Mouse (Mus musculus) T-helper 1 cell (primary cell): ENCODE results near the gene Tas2r123.

Source experiments
- in situ Hi-C: fragments of 300-600 bp; cut with MboI, MseI; formaldehyde crosslinking; loops from one replicate; pipeline ENCODE4 v1.15.1; 2025; ENCODE audit warnings: high pct_unique_total_duplicates

Tas2r123 gene

DNA sequence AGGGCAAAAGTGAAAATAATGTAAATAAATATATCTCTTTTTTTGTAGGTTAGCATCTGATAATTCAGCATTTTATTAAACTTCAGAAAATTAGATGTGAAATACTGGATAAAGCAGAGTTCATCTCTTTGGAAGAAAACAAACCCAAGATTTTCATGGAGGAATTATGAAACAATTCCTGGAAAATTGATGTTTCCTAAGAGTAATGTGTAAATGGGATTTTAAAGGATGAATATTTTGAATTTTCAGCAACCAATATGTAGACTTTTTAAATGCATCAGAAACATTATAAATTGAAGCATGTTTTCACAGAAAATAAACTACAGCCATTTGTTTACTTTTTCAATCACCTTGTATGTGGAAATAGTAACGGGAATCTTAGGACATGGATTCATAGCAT is at the start of gene Tas2r123:
Gene Tas2r123, plus strand, starts transcription at position 301 of the 400 bp plus-strand sequence.
- in situ Hi-C loops = no loop called here

DNA sequence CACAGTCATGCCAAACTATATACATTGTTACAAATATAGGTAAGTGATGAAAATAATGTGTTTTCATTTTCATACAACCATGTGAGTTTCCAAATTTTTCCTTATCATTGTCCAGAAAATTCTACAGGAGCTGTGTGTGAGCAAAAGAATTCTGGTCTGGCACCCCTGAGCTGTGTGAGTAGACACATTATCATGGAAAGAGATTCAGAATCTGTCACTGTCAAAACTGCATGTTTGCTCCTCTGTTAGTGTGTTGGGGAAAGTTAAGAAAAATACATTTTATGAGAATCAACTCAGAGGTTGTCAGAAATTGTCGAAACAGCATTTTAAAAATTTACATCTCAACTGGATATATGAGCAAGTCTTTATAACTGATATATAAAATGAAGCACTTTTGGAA is 44.4 kb upstream of the Tas2r123 start, which contains the start of gene Tas2r117:
Gene Tas2r117, plus strand, starts transcription at position 301 of the 400 bp plus-strand sequence.
- in situ Hi-C loops = loop anchor here (5.0 kb wide), 1 partner anchor 215 kb away; no protein-coding TSS in a partner anchor

DNA sequence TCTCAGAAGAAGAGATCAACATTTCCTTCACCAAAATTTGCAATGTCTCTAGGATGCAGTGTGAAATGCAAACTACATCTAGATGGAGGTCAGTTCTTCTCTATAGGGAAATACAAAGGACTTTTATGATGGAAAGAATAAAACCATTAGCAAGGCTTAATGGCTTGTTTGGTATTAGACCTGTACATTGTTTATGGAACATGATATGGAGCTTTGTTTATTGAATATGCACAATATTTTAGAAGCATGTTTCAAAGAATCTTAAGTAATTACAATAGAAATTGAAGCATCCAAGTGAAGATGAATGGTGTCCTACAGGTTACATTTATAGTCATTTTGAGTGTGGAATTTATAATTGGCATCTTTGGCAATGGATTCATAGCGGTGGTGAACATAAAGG is 8.2 kb downstream of the Tas2r123 start, which contains the start of gene Tas2r116:
Gene Tas2r116, plus strand, starts transcription at position 301 of the 400 bp plus-strand sequence.
- in situ Hi-C loops = no loop called here

DNA sequence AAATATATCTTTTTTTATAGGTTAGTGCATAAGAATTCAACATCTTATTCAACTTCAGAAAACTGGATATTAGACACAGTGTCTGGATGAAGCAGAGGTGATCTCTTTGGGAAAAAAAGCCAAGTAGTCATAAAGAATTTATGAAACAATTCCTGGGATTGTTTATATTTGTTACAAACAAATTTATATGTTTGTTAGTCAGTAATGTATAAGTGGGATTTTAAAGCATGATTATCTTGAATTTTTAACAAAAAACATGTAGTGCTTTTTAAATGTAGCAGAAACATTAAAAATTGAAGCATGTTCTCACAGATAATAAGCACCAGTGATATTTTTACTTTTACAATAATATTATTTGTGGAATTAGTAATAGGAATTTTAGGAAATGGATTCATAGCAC is 20.8 kb downstream of the Tas2r123 start, which contains the start of gene Tas2r110:
Gene Tas2r110, plus strand, starts transcription at position 301 of the 400 bp plus-strand sequence.
- in situ Hi-C loops = no loop called here

DNA sequence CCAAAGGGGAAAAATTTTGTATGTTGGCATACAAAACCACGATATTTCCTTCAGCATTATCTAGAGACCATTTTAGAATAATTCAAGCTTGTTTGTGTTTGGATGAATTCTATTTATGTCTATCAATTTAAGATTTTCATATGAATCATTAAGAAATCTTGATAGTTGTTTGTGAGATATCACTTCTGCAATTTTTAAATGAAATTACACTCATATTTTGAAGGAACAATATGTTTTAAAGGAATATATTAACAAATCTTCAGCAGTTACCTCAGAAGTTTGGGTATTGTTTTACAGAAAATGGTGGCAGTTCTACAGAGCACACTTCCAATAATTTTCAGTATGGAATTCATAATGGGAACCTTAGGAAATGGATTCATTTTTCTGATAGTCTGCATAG is 45.8 kb downstream of the Tas2r123 start, which contains the start of gene Tas2r113:
Gene Tas2r113, plus strand, starts transcription at position 301 of the 400 bp plus-strand sequence.
- in situ Hi-C loops = no loop called here
